Mouse (Mus musculus): ENCODE data around the gene Aebp1. TPM values are rescaled to one million over a fixed set of nuclear protein-coding genes. Genes with fewer than 3 reads are reported as not detected.

Gene Aebp1
- 10 to 100 TPM; 35.2 to 40.1 TPM for total RNA-seq (2021)

DNA sequence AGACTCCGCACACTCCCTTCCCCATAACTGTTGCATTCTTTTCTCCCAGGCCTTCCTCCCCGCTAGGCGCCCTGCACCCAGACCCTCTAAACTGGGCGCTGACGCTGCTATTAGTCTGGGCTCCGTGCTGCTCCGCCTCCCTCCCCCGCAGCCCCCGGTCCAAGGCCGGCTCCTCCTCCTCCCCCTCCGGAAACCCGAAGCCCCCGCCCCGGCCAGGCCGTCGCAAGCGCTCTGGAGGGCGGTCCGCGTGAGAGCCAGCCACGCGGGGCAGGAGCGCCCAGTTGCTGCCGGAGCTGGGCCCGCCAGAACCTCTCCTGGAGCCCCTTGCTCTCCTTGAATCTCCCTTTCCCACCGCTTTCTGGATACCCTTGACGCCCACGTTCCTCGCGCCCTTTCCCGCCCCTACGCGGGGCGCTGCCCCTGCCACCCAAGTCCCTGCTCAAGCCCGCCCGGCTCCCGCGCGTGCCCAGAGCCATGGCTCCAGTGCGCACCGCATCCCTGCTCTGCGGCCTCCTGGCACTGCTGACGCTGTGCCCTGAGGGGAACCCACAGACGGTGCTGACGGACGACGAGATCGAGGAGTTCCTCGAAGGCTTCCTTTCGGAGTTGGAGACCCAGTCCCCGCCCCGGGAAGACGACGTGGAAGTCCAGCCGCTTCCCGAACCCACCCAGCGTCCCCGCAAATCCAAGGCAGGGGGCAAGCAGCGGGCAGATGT, at the start of gene Aebp1:
Aebp1 (plus strand) TSS at position 270 of the 716 bp plus-strand sequence.
- intact Hi-C loops (cut with DNase I), result no loop called here
- peak; percentile 71 to 73 for DNase-seq

DNA sequence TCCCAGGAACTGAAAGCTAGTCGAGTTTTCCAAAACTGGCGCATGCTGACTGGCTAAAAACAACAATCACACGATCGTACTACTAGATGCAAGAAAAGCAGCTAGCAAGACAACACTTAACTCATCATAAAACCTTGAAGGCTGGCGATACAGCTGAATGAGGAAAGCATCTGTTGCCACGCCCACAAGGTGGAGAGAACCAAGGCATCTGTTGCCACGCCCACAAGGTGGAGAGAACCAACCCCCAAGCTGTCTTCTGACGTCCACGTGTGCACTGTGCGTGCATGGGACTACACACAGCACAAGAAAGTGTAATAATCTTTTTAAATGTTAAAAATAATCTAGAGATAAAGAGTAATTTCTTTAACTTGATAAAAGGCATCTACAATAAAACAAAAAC, 48.4 kb upstream of the Aebp1 start:
- intact Hi-C loops (cut with DNase I), result no loop called here
- no peak for DNase-seq

DNA sequence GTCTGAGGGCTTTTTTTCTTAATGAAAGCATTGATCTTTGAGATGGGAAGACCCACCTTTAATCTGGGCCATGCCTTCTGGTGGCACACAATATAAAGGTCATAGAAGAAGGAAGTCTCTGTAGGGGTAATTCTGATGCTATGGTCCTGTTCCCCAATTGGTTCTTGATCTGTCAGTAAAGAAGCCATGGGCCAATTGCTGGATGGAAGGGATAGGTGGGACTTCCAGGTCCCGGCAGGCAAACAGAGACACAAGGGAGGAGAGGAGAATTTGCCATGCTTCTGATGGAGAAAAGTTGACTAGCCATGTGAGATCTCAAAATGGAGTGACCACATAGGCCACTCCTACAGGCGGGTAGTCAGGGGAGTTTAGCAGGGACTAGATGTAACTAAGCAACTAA, 42.5 kb upstream of the Aebp1 start:
- intact Hi-C loops (cut with DNase I), result no loop called here
- no peak for DNase-seq

DNA sequence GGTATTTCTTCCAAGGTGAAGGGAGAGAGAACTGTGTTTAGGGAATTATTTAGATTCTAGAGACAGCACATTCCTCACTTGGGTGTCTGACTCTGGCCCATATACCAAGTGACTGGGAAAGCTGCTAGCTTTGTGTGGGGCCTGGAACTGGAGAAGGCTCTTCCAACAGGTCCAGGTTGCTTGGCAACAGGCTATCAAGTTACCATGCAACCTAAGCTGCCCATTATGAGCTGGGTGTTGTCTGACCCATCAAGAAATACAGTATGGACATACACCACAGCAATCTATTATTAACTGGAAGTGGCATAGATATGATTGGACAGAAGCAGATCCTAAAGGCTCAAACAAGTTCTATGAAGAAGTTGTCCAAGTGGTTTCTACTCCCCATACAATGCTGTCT, 36.3 kb upstream of the Aebp1 start:
- no peak for DNase-seq
- intact Hi-C loops (cut with DNase I), result no loop called here

DNA sequence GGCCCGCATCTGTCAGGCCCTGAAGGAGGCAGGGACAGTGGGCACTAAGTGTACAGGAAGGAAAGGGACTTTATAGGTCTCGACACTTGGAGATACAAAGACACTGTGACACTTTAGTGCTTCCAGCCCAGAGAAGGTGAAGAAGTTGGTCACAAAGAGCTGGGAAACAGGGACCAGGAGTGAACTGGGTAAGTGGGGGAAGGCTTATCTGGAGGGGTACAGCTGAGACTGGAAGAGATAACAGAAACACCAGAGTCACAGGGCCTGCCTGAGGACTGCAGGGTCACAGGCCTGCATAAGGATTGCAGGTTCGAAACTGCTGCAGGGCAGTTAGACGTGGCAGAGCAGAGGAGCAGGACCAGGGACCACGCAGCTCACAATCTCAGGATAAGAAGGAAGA, 33.8 kb upstream of the Aebp1 start:
- intact Hi-C loops (cut with DNase I), result no loop called here
- no peak for DNase-seq

DNA sequence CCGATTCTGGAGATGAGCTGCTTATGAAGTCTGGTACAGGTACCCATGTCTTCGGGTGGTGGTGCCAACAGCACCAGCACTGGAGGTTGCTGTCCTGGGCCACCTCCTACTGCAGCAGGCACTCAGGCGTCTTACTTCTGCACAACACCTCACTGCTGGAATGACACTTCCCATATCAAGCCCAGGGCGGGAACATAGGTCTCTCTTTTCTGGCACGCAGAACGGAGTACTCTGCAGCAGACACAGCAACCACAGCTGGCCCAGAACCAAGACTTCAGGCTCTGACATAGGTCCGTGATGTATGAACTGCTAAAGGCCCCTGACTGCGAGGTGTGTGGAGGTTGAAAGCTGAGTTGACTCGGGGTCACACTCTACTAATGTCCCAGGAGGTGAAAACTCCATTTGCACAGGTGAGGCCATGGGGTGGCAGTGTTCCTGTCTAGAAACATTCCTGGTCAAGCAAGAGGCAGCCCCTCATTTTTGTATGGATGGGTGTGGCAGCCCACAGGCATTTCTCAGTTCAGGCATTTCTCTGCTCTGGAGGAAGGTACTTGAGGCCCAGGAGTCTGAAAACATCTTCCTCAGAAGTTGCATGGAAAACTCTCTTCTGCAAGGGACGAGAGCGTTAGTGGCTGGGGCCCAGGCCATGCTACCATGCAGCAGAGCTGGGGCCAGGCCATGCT, 33.1 kb upstream of the Aebp1 start:
- no peak for DNase-seq
- intact Hi-C loops (cut with DNase I), result no loop called here

DNA sequence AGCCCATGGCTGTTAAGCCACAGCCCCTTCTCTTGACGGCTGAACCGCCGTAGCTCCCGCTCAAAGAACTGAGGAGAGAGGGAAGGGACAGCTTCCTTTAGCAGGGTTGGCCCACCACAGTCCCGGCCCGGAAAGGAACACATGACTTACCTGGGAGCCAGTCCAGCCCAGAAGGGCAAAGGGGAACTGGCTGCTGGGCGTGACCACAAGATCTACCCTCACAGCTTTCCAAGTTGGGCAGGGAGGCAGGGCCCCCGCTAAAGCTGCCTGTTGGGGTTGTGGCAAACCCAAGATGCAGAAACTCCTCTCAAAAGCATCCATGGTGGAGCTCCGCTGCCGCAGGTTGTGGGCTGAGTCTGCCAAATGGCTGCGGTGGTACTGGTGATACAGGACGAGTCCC, 32.4 kb upstream of the Aebp1 start:
- DNase-seq, result no peak
- intact Hi-C loops (cut with DNase I), result no loop called here

DNA sequence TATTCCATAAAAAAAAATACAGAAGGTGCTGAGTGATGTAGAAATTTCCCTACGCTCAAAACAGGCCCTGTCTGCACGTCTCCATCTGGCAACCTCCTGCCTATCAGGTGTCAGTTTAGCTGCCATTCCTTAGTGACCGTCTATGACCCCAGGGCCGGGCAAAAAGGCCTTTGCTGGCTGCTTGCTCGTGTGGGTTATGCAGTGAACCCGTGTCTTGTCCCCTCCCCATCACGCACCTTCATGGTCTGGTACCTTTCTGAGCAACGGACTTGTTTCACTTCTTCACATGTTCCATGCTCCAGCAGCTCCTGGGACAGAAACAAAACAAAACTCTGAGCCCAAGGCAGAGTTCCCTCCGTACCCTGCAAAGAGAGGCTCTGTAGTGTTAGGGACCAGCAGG, 27.2 kb upstream of the Aebp1 start:
- DNase-seq, result no peak
- intact Hi-C loops (cut with DNase I), result no loop called here

DNA sequence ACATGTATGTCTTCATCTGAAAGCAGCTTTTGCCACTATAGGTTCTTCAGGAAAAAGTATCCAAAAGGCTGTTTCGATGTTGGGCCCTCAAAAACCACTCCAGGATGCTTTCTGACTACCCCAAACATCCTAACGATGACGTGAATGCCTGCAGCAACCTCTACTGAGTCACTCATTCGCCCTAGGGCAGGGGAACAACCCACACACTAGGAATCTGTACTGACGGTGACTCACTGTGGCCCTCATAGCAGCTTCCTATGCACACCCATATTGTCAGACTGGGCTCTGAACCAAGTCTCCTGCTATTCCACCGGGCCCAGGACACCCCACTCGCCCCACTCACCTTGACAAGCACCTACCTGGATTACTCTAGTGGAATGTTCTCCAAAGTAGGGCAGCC, 26.7 kb upstream of the Aebp1 start:
- intact Hi-C loops (cut with DNase I), result no loop called here
- DNase-seq, result no peak

DNA sequence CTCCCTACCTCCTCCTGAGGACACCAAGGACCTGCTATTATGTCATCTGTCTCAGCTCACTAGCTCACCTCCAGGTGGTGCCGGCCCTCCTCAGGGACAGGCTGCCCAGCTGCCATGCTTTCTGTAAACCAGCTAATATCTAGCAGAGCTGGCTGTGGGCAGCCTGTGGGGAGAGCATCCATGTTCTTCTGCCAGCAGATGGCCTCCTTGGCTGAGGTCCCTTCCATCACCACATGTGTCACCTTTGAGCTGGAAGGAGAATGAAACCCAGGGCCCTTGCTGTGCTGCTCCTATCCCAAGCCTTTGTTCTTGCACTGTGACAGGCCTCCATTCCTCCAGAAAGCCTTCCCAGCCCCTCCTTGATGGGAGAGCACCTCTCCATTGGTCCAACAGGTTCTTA, 25.6 kb upstream of the Aebp1 start:
- no peak for DNase-seq
- intact Hi-C loops (cut with DNase I), result no loop called here

DNA sequence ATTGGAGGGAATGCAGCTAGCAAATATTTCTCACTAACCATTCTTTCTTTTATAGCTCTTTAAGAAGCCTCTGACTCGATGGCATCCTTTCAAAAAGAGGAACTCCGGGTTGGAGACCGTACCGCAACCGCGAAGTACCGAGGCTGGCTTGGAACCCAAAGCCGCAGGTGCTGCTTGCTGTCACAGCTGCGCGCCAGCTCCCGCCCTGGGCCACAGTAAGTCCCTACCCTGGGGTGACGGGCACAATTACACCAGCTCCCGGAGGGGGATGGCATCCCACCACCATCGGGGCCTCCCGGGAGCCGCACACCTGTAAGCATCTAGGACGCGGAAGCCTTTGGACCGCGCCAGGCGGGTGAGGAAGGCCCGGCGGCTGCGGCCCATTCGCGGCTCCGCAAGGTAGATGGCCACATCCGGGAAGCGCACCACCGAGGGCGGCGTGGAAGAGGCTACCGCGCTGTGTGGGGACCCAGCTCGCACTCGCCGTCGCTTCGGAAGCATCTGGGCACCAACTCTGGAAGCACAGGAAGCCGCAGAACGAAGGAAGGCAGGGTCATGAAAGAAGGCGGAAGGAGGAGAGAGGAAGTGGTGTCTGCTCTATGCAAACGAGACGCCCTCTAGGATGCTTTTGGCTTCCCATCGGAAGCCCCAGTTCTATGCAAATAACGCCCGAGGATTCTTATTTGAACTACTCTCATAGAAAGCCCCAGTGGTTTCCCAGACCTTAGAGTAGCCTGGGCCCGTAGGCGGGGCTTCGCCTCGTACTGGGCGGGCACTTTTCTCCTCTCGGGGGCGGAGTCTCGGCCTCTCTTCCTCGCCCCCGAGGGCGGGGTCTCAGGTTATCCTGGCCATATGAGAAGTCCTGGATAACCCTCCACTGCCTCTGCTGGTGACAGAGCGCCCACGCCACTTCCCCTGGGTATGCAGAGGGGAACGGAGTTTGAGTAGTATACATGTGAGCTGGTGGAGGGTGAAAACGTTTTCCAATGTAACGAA, 24.2 kb upstream of the Aebp1 start, which contains the start of gene Polm:
Polm (minus strand) TSS at position 766 of the 996 bp plus-strand sequence.
- DNase-seq, result peak; percentile 95
- intact Hi-C loops (cut with DNase I), result loop anchor here (1.0 kb wide), 2 partner anchors 41 to 49 kb away; partner anchors contain the start of genes Dbnl and Pold2

DNA sequence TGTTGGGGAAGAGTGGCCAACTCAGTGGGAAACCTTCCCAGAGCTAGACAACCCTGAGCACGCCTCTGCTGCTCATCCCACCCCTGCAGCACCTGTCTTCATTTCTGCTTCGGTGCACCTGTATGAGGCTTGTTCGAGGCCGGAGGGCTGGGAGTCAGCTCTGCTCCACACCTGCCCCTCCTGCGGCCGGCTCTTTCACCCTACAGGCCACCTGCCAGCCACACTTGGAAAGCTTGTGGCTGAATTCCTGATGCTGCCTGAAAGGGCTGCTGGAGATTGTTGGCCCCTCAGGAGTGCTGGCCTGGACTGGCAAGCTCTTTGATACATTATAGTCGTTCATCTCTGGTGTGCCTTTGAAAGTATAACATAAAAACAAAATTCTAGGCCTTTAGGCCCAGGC, 21.4 kb upstream of the Aebp1 start:
- DNase-seq, result no peak
- intact Hi-C loops (cut with DNase I), result no loop called here

DNA sequence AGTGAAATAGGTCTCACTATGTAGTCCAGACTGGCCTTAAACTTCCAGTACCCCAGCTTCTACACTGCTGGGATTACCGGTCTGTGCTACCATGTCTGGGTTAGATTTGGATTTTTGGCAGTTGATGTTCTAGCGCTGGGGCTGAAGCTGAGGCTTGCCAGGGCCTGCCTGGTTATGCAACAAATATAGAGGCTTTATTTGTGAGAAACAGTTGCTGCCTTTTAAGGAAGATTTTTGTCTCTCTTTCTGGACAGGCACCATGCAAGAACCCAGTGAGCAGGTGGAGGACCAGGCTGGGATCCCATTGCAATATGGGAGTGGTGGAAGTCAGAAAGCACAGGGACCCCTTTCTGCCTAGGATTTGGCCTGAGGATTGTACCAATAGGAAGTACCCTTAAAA, 20.0 kb upstream of the Aebp1 start:
- intact Hi-C loops (cut with DNase I), result no loop called here

DNA sequence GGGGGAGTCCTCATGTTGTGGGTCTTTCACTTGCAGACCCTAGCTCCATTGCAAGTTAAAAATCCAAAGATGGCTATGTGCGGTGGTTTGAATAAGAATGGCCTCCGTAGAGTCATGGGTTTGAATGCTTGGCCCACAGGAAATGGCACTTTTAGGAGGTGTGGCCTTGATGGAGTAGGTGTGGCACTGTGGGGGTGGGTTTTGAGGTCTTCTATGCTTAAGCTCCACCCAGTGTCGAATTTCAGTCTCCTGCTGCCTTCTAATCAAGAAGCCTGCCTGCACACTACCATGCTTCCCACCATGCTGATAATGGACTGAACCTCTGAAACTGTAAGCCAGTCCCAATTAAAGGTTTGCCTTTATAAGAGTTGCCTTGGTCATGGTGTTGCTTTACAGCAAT, 18.6 kb upstream of the Aebp1 start:
- no peak for DNase-seq
- intact Hi-C loops (cut with DNase I), result no loop called here

More for the DNA sequence above, 20.0 kb upstream of the Aebp1 start:
- no peak for DNase-seq

DNA sequence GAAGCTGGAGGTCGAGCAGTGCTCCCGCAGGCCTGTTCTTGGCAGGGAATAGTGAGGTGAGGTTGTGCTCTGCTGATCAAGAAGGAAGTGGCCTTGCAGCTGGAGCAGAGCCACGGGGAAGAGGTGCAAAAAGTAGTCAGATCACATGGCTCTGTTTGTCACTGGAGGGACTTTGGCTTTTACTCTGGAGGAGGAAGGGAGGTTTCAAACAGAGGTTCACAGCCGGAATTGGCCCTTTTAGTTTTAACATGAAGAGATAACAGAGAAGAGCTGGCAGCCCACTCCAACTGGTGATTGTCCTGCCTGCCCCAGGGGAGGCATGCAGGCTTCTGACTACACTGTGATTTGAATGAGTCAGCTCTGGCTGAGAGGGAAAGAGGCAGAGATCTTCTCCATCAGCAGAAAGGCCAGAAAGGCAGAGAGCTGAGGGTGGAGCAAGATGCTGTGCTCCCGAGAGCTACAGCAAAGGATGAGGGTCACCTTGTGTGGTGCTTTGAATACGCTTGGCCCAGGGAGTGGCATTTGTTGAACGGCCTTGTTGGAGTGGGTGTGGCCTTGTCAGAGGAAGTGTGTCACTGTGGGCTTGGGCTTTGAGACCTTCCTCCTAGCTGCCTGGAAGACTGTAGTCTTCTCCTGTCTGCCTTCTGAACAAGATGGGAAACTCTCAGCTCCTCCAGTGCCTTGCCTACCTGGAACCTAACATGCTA, 15.0 kb upstream of the Aebp1 start:
- intact Hi-C loops (cut with DNase I), result no loop called here
- DNase-seq, result peak; percentile 70 to 77

DNA sequence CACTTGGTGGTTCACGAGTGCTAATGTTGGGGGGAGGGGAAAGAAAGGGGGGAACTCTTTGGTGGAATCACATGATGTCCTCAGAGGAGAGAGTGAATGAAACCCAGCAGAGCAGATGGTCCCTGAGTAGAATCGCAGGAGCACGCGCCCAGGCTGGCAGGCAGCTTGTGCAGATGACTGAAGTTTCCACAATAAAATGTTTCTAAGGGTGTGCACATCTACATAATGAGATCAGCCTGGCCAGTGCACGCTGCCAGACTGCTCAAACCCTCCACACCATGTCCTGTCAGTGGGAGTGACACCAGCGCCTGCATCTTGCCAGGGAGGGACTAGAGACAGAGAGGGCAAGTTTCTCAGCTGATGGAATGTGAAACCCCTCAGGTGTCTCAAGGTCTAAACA, 13.0 kb upstream of the Aebp1 start:
- intact Hi-C loops (cut with DNase I), result no loop called here
- peak; percentile 44 to 51 for DNase-seq

DNA sequence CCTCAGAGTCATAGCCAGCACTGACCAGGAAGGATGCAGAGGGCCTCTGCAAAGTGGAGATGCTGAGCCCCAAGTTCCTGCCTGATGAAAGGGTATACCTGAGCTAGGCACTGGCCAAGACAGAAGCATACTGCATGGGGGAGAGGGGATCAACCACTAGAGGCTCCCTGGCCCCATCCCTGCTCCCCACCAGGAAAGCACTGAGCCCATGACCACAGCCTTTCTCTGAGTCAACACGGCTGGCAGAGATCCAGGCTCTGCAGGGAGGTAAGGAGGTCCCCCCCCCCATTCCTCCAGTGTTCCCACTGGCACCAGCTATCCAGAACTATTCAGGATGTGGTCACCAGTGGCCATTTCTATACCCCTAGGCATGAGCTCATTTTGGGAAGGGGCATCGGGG, 12.4 kb upstream of the Aebp1 start:
- DNase-seq, result no peak
- intact Hi-C loops (cut with DNase I), result no loop called here

DNA sequence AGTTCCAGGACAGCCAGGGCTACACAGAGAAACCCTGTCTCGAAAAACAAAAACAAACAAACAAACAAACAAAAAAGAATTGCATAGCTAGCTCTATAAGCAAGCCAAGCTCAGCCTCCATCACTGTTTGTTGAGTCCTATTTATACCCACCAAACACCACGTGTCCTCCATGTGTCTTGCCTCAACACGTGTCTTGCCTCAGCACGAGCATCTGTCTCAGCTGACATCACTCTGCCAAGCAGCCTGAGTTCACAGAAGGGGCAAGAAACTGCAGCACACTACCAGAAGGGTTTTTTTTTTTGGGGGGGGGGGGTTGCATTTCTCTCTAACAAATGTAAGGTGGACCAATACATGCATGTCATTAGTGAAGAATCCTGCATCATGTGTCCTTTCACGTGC, 11.3 kb upstream of the Aebp1 start:
- no peak for DNase-seq
- intact Hi-C loops (cut with DNase I), result loop anchor here (5.0 kb wide), 1 partner anchor 37 kb away; no protein-coding TSS in a partner anchor

DNA sequence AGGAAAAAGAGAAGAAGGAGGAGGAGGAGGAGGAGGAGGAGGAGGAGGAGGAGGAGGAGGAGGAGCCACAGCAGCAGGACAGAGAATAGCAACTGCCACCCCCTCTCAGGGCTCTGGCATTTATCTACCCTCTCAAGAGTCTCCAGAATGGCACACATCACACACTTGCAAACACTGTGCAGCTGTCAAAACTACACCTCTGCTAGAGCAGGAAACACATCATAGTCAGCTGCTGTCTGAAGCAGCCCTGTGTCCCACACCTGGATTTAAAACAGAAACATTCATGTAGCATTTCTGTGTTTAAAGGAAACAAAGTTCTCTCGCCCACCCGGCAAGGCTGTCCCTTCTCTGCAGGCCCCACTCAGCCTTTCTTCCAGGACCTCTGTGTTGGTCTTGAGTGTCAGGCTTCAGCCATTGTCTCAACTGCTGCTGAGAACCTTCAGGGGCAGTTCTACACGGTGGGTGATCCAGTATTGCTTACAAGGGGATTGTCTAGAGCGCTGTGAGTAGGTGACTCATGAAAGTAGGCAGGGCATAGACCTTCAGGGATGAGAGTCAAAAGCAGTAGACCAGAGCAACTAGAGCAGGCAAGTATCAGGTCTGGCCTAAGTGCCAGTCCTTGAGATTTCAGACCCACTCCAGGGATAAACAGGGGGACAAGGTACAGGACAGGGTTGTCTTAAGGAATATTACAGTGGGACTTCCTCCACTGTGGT, 10.6 kb upstream of the Aebp1 start:
- intact Hi-C loops (cut with DNase I), result loop anchor here (5.0 kb wide), 1 partner anchor 36 kb away; no protein-coding TSS in a partner anchor
- no peak for DNase-seq

DNA sequence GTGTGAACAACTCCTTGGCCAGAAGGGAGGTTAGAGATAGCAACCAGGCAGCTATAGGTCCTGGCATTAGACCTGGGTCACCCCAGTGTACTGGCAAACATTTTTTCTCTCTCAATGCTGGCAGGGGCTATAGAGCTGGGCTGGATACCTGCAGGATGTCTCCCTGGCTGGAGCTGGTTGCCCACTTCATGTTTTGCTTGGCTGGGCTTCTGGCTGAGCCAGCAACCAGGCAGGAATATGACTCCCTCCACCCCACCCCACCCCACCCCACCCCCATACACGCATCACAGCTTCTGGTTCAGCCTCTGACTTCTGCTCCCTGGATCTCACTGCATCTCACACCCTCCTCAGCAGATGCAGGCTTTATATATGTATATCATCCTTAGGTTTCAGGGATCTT, 9.4 kb upstream of the Aebp1 start:
- intact Hi-C loops (cut with DNase I), result loop anchor here (5.0 kb wide), 1 partner anchor 35 kb away; no protein-coding TSS in a partner anchor
- DNase-seq, result no peak
